Mouse (Mus musculus) left cerebral cortex, adult 9 months (tissue): ENCODE measurements at regions not wholly inside any gene's neighbourhood (a gene's known extent, or its start where the extent isn't known, plus 50 kb on each side); places are given as distances from the start of the nearest gene placed in this dataset.

Experiments
- DNase-seq, 2 experiments: peaks; one replicate each; pipeline ENCODE4 v3.0.0; 2022; ENCODE audit warnings: low spot score in 2 of 2

DNA sequence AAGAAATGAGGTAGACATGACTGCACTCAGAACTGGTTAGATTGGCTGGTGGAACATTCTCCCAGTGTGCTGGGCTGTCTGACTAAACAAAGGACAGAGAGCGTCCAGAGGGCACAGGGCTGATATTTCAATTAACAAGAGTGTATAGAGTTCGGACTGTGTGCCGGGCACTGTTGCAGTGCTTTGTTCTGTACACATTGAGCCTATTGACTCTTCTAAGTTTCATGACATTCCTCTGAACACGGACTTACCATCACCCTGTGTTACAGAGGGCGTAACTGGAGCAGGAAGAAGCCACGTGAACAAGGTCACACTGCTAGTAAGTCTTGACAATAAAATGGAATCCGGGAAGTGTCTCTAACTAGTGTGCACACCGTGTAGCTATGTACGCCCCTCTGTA, 92.1 kb upstream of the Barx2 start:
- no peak for DNase-seq

DNA sequence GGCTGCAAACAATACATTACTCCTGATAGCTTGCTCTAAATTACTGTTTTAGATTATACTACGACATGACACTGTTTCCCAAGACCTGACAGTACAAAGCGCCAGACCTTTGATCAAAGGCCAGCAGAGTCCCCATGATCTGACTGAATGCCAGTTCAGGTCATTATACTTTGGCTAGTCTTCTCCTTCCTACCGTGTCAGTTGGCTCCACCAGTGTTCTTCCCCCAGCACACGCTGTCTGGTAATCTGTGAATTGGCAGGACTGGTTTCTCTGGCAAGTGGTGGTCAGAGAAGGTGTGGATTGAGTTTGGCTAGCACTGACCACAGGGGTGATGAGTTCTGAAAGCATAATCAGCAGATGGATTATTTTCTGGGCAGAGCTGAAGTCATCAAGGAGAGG, 93.1 kb upstream of the Barx2 start:
- DNase-seq: no peak

DNA sequence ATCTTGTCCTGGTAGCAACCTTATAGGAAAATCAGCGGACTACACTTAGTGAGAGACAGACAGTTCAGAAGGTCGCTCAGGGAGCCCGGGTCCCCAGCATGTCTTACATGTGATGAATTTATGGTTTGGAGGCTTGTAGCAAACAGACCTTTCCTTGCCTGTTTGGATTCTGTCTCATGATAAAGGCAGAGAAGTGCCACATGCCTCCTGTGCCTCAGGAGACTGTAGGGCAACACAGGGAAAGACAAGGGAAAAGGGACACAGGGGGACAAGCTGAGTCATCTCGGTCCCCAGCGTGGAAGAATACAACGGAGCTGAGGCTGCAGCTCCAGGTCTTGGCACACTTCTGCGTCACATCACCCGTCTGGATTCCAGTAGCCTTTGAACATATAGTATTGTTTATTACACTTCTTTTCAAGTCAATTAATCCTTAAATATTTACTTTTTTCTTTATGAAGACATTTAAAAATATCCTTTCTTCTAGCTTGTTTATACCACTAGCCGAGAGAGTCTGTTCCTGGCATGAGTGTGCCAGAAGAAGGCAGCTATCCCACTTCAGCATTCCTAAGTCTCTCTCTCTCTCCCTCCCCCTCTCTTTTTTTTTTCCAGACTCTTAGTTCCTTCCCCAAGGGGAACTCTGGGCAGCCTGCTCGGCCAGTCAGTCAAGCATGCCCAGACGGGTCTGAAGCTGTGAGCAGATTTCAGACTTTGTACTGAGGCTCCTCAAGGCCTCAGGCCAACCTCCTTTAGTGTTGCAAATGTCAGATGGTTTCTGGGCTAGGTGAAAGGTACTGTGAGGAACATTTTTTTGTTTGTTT, 97.9 kb upstream of the Barx2 start:
- DNase-seq: no peak

DNA sequence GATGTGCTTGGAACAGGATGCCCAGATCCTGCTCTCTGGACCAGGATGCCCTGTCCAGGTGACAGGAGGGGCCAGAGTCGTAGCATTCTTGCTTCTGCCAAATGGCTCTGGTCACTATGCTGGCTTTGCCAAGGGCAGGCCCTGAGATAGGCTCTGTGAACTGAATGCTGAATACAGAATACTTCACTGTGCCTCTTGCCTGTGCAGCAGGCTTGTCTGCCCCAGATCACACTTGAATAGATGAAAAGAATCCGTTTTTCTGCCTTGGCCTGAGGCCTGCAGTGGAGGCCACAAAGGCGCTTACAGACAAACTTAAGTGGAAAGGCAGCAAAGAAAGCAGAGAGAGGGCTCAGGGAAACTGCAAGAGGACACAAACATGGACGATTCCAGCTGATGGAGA, 99.7 kb upstream of the Arhgap32 start:
- DNase-seq: peak; percentile 46 to 50

DNA sequence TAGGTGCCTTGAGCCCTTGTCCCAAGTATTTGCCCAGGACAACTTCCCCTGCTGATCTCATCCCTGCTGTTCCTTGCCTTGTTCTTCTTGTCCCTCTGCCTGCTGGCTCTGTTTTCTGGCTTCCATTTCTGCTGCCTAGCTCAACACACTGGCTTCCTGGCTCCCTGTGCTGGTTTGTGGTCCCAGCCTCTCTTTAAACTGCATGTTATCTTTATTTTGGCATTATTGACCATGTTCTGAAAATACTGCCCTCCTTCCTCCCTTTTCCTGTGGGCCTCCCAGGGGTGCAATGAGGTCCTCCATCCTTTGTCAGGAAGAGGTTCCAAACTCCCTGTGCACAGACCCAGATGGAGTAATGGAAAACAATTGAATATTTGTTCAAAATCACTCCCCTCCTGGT, 97.9 kb upstream of the Arhgap32 start:
- DNase-seq: no peak

DNA sequence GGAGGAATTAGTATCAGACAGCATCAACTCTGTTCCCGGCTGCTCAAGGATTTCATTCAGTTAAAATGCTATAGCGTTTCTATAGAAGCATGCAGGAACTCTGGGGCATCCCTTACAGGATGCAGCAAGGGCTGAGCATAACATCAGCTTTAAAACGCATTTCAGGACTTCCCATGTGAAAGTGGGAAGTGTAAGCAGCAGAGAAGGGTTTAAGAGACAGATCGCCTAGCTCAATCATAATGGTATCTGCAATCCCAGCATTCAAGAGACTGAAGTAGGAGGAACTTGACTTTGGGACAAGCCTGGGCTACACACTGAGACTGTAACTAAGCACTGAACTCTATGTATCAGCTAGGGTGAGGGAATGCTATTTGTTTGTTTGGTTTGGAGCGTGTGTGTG, 96.2 kb upstream of the Arhgap32 start:
- DNase-seq: no peak

DNA sequence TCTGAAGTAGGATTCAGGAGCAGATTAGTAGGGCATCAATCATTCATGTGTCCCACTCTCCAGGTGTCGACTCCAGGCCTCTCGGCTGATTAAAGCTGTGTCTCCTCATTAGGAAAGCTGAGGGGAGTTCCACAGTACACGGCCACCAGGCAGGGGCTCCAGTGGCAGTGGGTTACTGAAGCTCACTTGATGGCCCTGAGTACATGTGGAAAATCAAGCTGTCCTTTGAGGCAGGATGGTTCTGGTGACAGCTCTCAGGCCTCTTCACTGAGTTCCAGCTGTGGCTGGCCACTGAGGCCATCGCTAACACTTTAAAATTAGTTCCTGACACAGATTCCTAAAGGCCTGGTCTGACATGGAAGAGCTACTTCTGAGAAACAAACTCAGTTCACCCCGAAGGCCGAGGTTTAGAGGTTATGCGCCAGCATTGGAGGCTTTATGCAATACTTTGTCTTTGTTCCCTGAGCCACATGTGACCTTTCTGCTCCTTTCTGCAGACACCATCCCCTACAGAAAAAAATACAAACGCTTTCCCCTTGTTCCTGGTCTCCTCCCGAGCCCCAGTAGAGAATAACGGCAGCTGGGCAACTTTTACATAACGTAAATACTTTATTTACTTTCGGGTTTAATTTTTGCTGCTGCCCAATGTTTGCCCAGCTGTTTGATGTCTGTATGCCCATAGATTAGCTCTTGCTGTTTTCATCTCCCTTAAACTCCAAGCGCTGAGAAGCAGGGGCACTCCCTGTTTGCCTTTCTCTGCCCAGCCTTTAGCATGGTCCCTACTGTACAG, 94.8 kb upstream of the Arhgap32 start:
- DNase-seq: no peak

DNA sequence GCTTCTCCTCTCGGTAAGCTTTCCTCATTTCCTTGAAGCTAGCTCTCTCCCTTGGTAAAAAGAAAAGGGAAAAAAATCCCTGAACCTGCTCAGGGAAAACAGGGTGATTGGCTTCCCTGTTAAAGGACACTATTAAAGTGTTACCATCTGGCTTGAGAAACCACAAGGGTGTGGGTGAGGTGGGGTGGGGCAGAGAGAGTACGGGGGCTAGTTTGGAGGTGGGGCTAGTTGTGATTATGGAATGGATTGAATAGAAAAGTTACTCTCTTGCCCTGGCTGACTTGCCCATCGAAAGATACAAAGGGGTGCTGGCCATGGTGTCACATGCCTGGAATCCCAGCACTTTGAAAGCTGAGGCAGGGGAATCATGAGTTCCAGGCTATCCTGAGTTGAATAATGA, 94.2 kb upstream of the Arhgap32 start:
- no peak for DNase-seq

DNA sequence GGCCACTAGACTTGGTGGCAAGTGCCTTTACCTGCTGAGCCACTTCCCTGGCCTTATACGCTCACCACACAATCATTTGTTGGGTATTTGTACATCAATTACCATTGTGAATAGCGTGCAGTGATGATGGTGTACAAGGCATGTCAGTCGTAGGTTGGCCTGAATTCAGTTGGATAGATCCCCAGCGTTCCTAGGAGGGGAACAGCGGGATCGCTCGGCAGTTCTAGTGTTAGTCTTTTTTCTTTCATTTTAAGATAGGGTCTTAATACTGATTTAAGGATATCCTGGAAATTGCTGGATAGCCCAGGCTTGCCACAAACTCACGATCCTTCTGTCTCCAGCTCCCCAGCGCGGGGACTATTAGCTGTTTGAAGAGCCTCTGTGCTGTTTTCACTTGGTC, 92.9 kb upstream of the Arhgap32 start:
- no peak for DNase-seq

DNA sequence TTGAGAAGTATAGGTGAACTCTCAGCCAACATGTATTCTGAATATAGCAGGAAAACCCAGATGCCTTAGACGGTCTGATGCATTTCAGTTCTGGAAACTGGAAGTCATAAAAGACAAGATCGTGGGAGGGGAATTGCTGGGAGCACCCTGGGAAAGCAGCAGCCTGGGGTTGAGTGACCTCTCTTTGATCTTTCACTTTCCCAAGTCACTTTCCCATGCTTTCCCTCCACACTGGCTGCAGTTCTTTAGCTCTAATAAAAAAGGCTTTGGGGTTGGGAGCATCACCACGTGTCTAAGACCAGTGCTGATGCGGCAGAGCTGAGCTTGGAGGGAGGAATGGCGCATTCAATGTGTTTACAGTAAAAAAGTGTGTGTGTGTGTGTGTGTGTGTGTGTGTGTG, 91.2 kb upstream of the Arhgap32 start:
- no peak for DNase-seq

DNA sequence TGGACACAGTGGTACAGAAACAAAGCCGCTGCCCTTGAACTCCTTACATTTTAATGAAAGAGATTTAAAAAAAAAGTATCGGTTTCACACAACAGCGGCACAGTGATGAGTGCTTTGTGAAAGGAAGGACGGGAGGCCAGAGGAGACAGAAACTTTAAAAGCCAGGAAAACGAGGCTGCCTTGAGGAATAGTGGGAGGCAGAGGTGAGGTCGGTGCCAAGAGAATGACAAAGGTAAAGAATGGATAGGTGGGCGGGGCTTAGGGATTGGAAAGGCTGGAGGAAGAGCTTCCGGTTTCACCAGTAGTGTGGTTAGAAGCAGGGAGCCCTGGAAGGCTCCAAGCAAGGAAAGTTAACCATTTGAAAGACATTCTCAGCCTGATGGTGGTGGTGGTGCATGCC, 88.0 kb upstream of the Arhgap32 start:
- no peak for DNase-seq

DNA sequence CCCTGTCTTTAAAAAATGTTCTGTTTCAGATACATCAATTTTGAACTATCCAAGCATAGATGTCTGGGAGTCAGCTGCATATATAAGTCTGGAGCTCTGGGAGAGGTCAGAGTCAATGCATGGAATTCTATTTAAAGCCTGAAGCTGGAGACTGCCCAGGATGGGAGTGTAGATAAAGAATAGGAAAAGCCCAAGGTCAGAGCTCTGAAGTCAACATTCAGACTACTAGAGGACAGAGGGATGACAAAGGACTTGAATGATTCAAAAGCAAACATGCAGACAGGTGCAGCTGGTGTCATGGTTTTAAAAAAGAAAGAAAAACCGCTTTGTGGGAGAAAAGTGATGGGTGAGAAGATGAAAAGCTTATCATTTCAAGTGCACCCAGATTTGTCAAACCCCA, 86.9 kb upstream of the Arhgap32 start:
- DNase-seq: no peak

DNA sequence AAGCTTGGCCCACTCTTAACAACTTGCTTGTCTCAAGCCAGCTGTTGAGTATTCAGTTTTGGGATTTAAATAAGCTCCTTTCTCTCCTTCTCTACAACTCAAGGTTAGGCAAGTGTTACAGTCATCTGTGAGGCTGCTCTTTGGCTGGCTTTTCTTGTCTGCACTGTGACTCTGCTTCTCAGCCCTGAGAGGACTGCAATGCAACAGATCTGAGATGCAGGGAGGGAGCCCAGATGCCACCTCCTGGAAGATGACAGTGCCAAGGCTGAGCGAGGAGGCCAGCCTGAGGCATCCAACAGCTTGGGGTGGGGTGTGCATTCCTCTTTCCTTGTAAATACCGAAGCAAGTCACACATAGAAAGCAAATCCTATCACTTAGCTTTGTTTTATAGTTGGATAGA, 86.2 kb upstream of the Arhgap32 start:
- DNase-seq: no peak

DNA sequence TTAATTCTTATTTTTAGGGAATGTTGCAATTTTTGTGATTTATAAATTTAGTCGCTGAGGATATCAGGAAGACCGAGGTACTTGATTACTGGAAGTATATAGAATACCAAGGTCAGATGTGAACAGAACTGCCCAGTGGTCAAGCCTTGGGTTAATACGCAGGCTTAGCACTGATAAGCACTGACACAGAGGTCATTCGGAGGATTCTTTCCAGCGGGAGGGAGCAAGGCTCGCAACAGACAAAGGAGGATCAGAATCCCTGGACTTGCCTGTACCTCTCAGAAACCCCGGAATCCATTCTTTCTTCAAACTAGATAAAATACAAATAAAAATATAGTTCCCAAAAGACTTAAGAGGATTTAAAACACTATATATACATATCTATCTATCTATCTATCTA, 85.7 kb upstream of the Arhgap32 start:
- DNase-seq: no peak

DNA sequence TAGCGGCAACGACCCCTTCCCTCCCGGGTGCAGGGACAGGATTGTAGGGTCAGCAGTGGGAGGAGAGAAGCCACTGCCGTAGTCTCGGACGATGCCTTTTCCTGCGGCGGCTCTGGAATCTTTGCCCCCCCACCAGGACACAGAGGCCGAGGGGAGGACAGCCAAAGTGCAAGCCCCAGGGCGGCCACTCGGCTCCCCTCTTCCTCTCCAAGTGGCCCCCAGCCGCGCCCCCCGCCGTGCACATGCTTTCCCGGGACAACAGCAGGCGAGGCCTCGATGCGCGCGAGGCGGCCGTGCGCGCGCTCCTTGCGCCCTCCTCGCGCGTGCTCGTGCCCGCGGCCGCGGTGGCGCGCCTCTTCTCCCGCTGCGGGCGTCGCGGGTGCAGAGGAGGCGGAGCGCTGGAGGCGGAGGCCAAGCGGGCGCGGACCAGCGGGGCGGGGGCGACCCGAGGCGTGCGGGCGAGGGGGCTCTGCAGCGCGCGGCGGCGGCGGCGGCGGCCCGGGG, 83.9 kb upstream of the Arhgap32 start:
- peak; percentile 37 to 75 for DNase-seq

DNA sequence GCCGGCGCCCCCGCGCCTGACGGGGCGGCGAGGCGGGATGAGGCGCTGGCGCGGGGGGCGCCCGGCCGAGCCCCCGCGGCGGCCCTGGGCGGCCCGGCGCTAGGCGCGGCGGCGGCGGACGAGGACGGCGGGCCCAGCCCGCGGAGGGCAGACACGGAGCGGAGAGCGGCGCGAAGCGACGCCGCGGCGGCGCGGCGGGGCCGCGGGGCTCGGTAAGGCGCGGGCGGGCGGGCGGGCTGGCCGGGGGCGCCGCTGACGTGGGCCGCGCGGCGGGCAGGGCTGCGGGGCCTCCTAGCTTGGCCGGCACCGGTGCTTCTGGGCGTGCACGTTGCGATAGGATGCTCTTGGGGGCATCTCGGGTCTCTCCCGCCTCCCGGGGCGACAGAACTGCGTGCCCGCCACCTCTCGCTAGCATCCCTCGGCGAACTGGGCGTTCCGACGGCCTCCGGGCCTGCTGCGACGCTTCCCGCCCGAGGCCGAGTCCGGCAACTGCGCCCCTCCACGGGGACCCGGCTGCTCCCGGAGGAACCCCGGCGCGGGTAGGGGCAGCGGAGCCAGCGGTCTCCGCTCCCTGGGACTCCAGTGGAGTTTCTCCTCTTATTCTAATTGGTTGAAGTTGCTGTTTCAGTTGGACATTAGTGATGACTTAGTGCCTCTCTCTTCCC, 83.3 kb upstream of the Arhgap32 start:
- DNase-seq: peak in 1 of 2 experiments; percentile 34

DNA sequence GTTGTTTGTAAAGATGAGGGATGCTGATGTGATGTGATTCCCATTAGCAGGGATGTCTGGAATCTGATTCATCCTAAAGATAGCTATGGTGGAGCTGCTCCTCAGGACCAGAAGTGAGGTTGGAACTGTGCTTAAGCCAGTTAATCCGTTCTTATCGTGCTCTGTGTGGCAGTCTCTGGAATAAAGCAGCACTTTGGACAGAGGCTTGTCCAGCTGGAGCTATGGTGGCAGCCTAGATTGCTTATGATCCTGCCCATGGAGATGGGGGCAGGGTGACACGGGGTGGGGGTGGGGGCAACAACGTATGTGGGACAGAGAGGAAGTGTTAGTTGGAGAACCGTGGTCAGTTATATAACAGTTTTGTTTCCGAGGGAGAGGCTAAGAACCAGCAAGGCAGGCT, 82.0 kb upstream of the Arhgap32 start:
- DNase-seq: no peak

DNA sequence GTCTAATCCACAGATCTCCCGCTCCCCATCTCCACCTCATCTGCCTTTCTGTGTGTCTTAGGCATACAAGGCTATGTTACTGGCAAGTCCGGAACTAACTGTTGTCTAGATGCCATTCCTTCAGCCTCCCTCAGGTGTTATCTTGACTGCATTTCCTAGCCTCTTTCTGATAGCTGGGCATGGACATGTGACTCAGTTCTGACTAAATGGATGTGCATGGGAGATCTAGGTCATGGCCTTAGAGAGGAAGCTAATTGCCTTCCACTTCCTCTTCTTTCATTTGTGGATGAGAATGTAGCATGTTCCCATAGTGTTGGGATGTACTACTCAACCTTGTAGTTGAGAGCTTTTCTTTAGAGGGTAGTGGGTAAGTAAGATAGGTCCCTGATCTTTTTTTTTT, 75.9 kb upstream of the Arhgap32 start:
- DNase-seq: no peak

DNA sequence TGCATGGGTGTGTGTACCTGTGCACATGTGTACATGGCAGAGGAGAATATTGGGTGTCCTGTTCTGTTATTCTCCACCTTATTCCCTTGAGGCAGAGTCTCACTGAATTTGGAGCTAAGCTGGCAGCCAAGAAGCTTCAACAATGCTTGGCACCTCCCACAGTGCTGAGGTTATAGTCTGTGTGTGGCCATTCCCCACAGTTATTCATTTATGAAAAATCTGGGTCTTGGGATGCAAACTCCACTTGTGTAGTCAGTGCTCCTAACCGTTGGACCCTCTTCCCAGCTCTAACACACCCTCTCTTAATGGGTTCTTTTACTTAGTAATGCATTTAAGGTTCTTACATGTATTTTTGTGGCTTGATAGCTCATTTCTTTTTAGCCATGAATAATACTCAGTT, 72.6 kb upstream of the Arhgap32 start:
- DNase-seq: no peak

DNA sequence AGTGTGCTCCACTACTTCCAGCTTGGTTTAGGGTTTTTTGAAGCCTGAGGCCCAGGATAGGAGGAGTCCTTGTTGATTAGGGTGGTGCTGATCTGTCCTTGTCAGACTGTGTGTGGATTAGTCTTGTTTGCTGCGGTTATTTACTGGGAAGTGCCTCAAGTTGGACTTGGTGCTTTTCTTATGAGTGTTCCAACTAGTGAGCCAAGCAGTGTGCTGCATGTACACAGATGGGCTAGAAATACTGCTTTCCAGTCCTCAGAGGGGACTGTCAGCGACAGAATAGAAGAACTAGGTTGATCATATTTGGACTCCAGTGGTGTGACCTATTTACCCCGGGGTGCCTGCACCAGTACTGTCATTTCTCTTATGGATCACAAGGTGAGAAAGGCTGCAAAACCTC, 69.1 kb upstream of the Arhgap32 start:
- no peak for DNase-seq

DNA sequence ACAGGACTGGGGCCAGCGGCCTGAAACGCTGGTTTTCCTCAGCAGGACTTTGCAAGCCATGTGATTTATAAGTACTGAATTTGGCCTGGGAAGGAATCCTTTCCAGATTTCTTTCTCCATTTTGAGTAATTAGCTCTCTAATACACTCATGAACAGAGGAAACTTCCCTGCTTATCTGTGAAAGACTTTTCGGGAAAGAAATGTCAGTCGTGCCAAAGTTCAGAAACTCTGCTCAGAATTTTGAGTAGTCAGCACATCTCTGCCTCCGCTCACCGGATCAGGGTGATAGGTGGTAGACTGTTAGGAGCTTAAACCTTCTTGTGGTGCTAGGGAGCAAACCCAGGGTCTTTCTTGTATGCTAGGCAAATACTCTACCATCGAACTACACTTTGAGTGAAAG, 67.0 kb upstream of the Arhgap32 start:
- no peak for DNase-seq

DNA sequence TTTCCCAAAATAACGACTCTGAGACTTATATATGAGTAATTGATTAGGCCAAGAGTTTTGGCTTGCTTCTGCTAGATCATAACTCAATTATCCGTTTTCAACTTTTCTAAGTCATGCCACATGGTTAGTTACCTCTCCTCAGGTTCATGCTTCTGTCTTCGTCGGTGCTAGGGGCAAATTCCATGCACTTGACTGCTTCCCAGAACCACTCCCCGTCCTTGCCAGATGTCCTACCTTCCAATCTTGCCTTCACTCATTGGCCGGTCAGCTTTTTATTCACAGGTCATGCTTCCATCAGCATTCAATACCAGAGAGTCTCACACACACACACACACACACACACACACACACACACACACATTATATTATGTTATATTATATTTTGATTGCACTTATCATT, 66.4 kb upstream of the Arhgap32 start:
- no peak for DNase-seq
